Mouse (Mus musculus) CH12.LX (cell line): ENCODE measurements around the gene Pigyl. TPM values are rescaled to one million over a fixed set of nuclear protein-coding genes. Genes with fewer than 3 reads are reported as not detected.
A peak's percentile ranks its signal among the peaks of the same experiment; 100 is the strongest.

Experiments used
- DNase-seq: peaks from one replicate; pipeline ENCODE4 v3.0.0-alpha.2; 2013; ENCODE audit errors: extremely low read depth
- H3K27ac ChIP-seq: 2 replicates; pipeline ENCODE4 v1.5.1; 2012; ENCODE audit warnings: low read depth, mild to moderate bottlenecking, control low read depth, moderate library complexity; ENCODE audit not compliant: insufficient read depth
- H3K27me3 ChIP-seq: replicated peaks from 2 replicates; pipeline ENCODE3; 2012; ENCODE audit warnings: inconsistent platforms
- H3K36me3 ChIP-seq, 2 experiments: replicated peaks in 1 of 2; 2 replicates each; pipeline versions ENCODE3 to v1.6.1; 2012; ENCODE audit warnings: inconsistent platforms in 1 of 2, low read length in 1 of 2, mild to moderate bottlenecking in 1 of 2, mixed read lengths in 1 of 2, moderate library complexity in 1 of 2; ENCODE audit not compliant: control insufficient read depth in 1 of 2, insufficient read depth in 1 of 2
- H3K4me1 ChIP-seq, 2 experiments: 2 replicates each; pipeline ENCODE4 v1.6.1; 2012; ENCODE audit warnings: inconsistent platforms in 1 of 2, moderate library complexity in 1 of 2; ENCODE audit not compliant: insufficient read depth in 2 of 2, control insufficient read depth in 1 of 2
- H3K4me2 ChIP-seq: 2 replicates; pipeline ENCODE4 v1.6.1; 2012; ENCODE audit warnings: low read depth, mild to moderate bottlenecking, control low read depth; ENCODE audit not compliant: poor library complexity, insufficient read depth, severe bottlenecking
- H3K4me3 ChIP-seq, 3 experiments: fragments of 150-350 bp in 1 of 3; sonication (generic) in 1 of 3; replicated peaks in 1 of 3; 2 replicates each; pipeline versions ENCODE3 to v1.5.1; 2011 to 2012; ENCODE audit warnings: low read depth in 2 of 3, low read length in 2 of 3, mild to moderate bottlenecking in 2 of 3, moderate library complexity in 2 of 3, control low read depth in 1 of 3, improper control_type of control experiment in 1 of 3, inconsistent platforms in 1 of 3, mixed read lengths in 1 of 3; ENCODE audit not compliant: poor library complexity in 1 of 3
- H3K79me2 ChIP-seq: replicated peaks from 2 replicates; pipeline ENCODE4 v1.6.1; 2012; ENCODE audit warnings: mild to moderate bottlenecking, moderate library complexity; ENCODE audit not compliant: control insufficient read depth, poor library complexity, insufficient read depth, severe bottlenecking; ENCODE audit errors: extremely low read depth
- H3K9ac ChIP-seq: 2 replicates; pipeline ENCODE4 v1.6.1; 2012; ENCODE audit warnings: low read depth, mild to moderate bottlenecking, control low read depth, moderate library complexity; ENCODE audit not compliant: insufficient read depth
- H3K9me3 ChIP-seq: replicated peaks from 2 replicates; pipeline ENCODE3; 2012; ENCODE audit warnings: low read length, inconsistent platforms, mixed read lengths
- BHLHE40 ChIP-seq: IDR thresholded peaks from 2 replicates; pipeline ENCODE4 v1.6.1; 2011; ENCODE audit warnings: mild to moderate bottlenecking, low read depth, low read length, improper control_type of control experiment
- CHD1 ChIP-seq: IDR thresholded peaks from 2 replicates; pipeline ENCODE4 v1.6.1; 2012; ENCODE audit warnings: low read depth, low read length, improper control_type of control experiment, inconsistent platforms
- CHD2 ChIP-seq: IDR thresholded peaks from 2 replicates; pipeline ENCODE4 v1.6.1; 2011; ENCODE audit warnings: low read length, improper control_type of control experiment
- CTCF ChIP-seq, 2 experiments: IDR thresholded peaks in 1 of 2; conservative IDR thresholded peaks in 1 of 2; 2 replicates each; pipeline ENCODE4 v1.5.1; 2011 to 2012; ENCODE audit warnings: low read depth in 2 of 2, low read length in 2 of 2, improper control_type of control experiment in 1 of 2, inconsistent platforms in 1 of 2, mild to moderate bottlenecking in 1 of 2, moderate library complexity in 1 of 2
- E2F4 ChIP-seq: IDR thresholded peaks from 2 replicates; pipeline ENCODE4 v1.6.1; 2011; ENCODE audit warnings: low read depth, low read length, improper control_type of control experiment; ENCODE audit not compliant: insufficient replicate concordance
- ELF1 ChIP-seq: IDR thresholded peaks from 2 replicates; pipeline ENCODE4 v1.6.1; 2014; ENCODE audit warnings: low read depth, mild to moderate bottlenecking, inconsistent platforms, low read length, improper control_type of control experiment
- EP300 ChIP-seq: IDR thresholded peaks from 2 replicates; pipeline ENCODE4 v1.6.1; 2011; ENCODE audit warnings: low read length, improper control_type of control experiment
- ETS1 ChIP-seq: conservative IDR thresholded peaks from 2 replicates; pipeline ENCODE4 v1.6.1; 2012; ENCODE audit warnings: low read depth, mild to moderate bottlenecking, inconsistent platforms, low read length, improper control_type of control experiment, moderate library complexity
- GABPA ChIP-seq: IDR thresholded peaks from 2 replicates; pipeline ENCODE4 v1.6.1; 2012; ENCODE audit warnings: low read depth, low read length, improper control_type of control experiment, inconsistent platforms; ENCODE audit not compliant: insufficient replicate concordance
- IRF4 ChIP-seq: IDR thresholded peaks from 2 replicates; pipeline ENCODE4 v1.6.1; 2014; ENCODE audit warnings: low read depth, mild to moderate bottlenecking, inconsistent platforms, low read length, improper control_type of control experiment
- JUND ChIP-seq: conservative IDR thresholded peaks from 2 replicates; pipeline ENCODE4 v1.6.1; 2011; ENCODE audit warnings: low read depth, low read length, improper control_type of control experiment
- MAFK ChIP-seq: IDR thresholded peaks from 2 replicates; pipeline ENCODE4 v1.6.1; 2011; ENCODE audit warnings: low read length, improper control_type of control experiment; ENCODE audit not compliant: insufficient replicate concordance
- MAX ChIP-seq: IDR thresholded peaks from 2 replicates; pipeline ENCODE4 v1.6.1; 2011; ENCODE audit warnings: low read length, improper control_type of control experiment
- MAZ ChIP-seq: IDR thresholded peaks from 2 replicates; pipeline ENCODE4 v1.6.1; 2012; ENCODE audit warnings: low read depth, mild to moderate bottlenecking, inconsistent platforms, low read length, improper control_type of control experiment, moderate library complexity
- MEF2A ChIP-seq: IDR thresholded peaks from 2 replicates; pipeline ENCODE4 v1.6.1; 2014; ENCODE audit warnings: low read depth, mild to moderate bottlenecking, inconsistent platforms, low read length, improper control_type of control experiment, borderline replicate concordance
- MXI1 ChIP-seq: IDR thresholded peaks from 2 replicates; pipeline ENCODE4 v1.6.1; 2011; ENCODE audit warnings: mild to moderate bottlenecking, low read depth, low read length, improper control_type of control experiment
- MYC ChIP-seq: IDR thresholded peaks from 2 replicates; pipeline ENCODE4 v1.6.1; 2011; ENCODE audit warnings: low read depth, mild to moderate bottlenecking, improper control_type of control experiment, low read length
- NRF1 ChIP-seq: IDR thresholded peaks from 2 replicates; pipeline ENCODE4 v1.6.1; 2014; ENCODE audit warnings: low read depth, mild to moderate bottlenecking, inconsistent platforms, low read length, improper control_type of control experiment, moderate library complexity
- PAX5 ChIP-seq: IDR thresholded peaks from 2 replicates; pipeline ENCODE4 v1.6.1; 2012; ENCODE audit warnings: low read length, inconsistent platforms, mixed read lengths
- POLR2A ChIP-seq: IDR thresholded peaks from 2 replicates; pipeline ENCODE4 v1.6.1; 2011; ENCODE audit warnings: low read depth, mild to moderate bottlenecking, improper control_type of control experiment, low read length
- POLR2AphosphoS2 ChIP-seq: IDR thresholded peaks from 2 replicates; pipeline ENCODE4 v1.6.1; 2011; ENCODE audit warnings: low read depth, low read length, improper control_type of control experiment
- SIN3A ChIP-seq: IDR thresholded peaks from 2 replicates; pipeline ENCODE4 v1.6.1; 2012; ENCODE audit warnings: low read length, improper control_type of control experiment, inconsistent platforms
- SMC3 ChIP-seq: IDR thresholded peaks from 2 replicates; pipeline ENCODE4 v1.6.1; 2011; ENCODE audit warnings: low read depth, low read length, improper control_type of control experiment
- TCF12 ChIP-seq: IDR thresholded peaks from 2 replicates; pipeline ENCODE4 v1.6.1; 2014; ENCODE audit warnings: low read depth, mild to moderate bottlenecking, inconsistent platforms, low read length, improper control_type of control experiment
- UBTF ChIP-seq: IDR thresholded peaks from 2 replicates; pipeline ENCODE4 v1.6.1; 2012; ENCODE audit warnings: low read depth, mild to moderate bottlenecking, inconsistent platforms, low read length, improper control_type of control experiment, moderate library complexity
- USF2 ChIP-seq: conservative IDR thresholded peaks from 2 replicates; pipeline ENCODE4 v1.6.1; 2011; ENCODE audit warnings: low read depth, low read length, improper control_type of control experiment
- ZC3H11A ChIP-seq: IDR thresholded peaks from 2 replicates; pipeline ENCODE4 v1.6.1; 2012; ENCODE audit warnings: low read depth, mild to moderate bottlenecking, inconsistent platforms, low read length, improper control_type of control experiment
- ZKSCAN1 ChIP-seq: IDR thresholded peaks from 2 replicates; pipeline ENCODE4 v1.6.1; 2012; ENCODE audit warnings: low read depth, inconsistent platforms, low read length, improper control_type of control experiment, borderline replicate concordance
- ZMIZ1 ChIP-seq: IDR thresholded peaks from 2 replicates; pipeline ENCODE4 v1.6.1; 2012; ENCODE audit warnings: low read depth, mild to moderate bottlenecking, inconsistent platforms, low read length, improper control_type of control experiment
- ZNF384 ChIP-seq: IDR thresholded peaks from 2 replicates; pipeline ENCODE4 v1.6.1; 2012; ENCODE audit warnings: low read depth, low read length, improper control_type of control experiment, inconsistent platforms
- dilution Hi-C: fragments of 300-500 bp; cut with MboI; formaldehyde crosslinking; loops from 2 replicates; pipeline ENCODE4 v1.14.3; 2020; ENCODE audit warnings: low sequenced_read_pairs; ENCODE audit not compliant: extremely low pct_unique_long_range_greater_than_20kb, extremely low pct_ligation_motif_present
- in situ Hi-C: fragments of 300-500 bp; cut with MboI; formaldehyde crosslinking; loops from 3 replicates; pipeline ENCODE4 v1.14.3; 2019; ENCODE audit warnings: low sequenced_read_pairs, low pct_ligation_motif_present, low pct_unique_long_range_greater_than_20kb, mixed read lengths
- polyA plus RNA-seq: library from polyadenylated mRNA; unstranded; fragments of >175 nt; gene quantifications from 2 replicates; pipeline ENCODE4 v1.2.1, GENCODE M21; 2012; ENCODE audit warnings: low read depth; ENCODE audit not compliant: insufficient read length
- total RNA-seq, 2 experiments: library from RNA; depleted of rRNA; stranded (reverse); fragments of 300-350 nt in 1 of 2; fragments of >200 nt in 1 of 2; gene quantifications; 2 replicates each; pipeline ENCODE4 v1.2.3; 2012 to 2014

Pigyl gene
- total and polyA plus RNA-seq, 3 experiments, result 5.0 to 24.9 (median 22.8) TPM

- Histone ChIP-seq H3K79me2 (no peaks in the 10 kb centered on the region), H3K27me3 (no peaks in the 10 kb centered on the region), H3K4me3 (no peak overlapping the region), H3K9me3 (peaks cover 3% of the 10 kb centered on the region), H3K27ac (no peak overlapping the region), H3K36me3 (no peaks in the 10 kb centered on the region), H3K4me1 (peaks cover 11 to 68% of the 10 kb centered on the region in 2 experiments), H3K4me2 (no peak overlapping the region), H3K9ac (no peak overlapping the region)
- dilution Hi-C loops (no loop called here), in situ Hi-C loops (loop anchor here (5.0 kb wide), 1 partner anchor 35 kb away; the partner anchor contains the start of gene Pigyl)
- TF ChIP-seq MAZ (no peak), TCF12 (peak; percentile 55; the same call in 1 of the 2 replicates), POLR2AphosphoS2 (no peak), E2F4 (no peak), ETS1 (peak; percentile 82), IRF4 (peak; percentile 79), SMC3 (no peak), MEF2A (0 out of 2 replicates have a peak, but pooled peaks have one; percentile 41), GABPA (no peak), ZKSCAN1 (no peak), MAX (0 out of 2 replicates have a peak, but pooled peaks have one; percentile 24), MYC (no peak), JUND (0 out of 2 replicates have a peak, but pooled peaks have one; percentile 14), CTCF (conservative IDR thresholded peaks at IDR 0.05 in 1 of 2, IDR thresholded peaks at IDR 0.05 in 1 of 2; ENCODE audit: low read depth in 2 of 2, low read length in 2 of 2) (no peak), CHD1 (no peak), ELF1 (no peak), POLR2A (no peak), ZNF384 (peak; percentile 68), ZC3H11A (no peak), MXI1 (peak; percentile 30; the same call in 1 of the 2 replicates), PAX5 (no peak), UBTF (no peak), ZMIZ1 (no peak), SIN3A (no peak), MAFK (peak; percentile 63; the same call in 1 of the 2 replicates), BHLHE40 (peak; percentile 82), NRF1 (no peak), CHD2 (peak; percentile 41; the same call in 1 of the 2 replicates), EP300 (peak; percentile 82), USF2 (no peak)
- DNase-seq, result peak; percentile 77
These were observed 34.6 kb upstream of the Pigyl start for GRCm38 (mm10) chr9:22122005-22122404.
